8 mouse cellular contexts compared by ENCODE assay signal in the genomic region with DNA sequence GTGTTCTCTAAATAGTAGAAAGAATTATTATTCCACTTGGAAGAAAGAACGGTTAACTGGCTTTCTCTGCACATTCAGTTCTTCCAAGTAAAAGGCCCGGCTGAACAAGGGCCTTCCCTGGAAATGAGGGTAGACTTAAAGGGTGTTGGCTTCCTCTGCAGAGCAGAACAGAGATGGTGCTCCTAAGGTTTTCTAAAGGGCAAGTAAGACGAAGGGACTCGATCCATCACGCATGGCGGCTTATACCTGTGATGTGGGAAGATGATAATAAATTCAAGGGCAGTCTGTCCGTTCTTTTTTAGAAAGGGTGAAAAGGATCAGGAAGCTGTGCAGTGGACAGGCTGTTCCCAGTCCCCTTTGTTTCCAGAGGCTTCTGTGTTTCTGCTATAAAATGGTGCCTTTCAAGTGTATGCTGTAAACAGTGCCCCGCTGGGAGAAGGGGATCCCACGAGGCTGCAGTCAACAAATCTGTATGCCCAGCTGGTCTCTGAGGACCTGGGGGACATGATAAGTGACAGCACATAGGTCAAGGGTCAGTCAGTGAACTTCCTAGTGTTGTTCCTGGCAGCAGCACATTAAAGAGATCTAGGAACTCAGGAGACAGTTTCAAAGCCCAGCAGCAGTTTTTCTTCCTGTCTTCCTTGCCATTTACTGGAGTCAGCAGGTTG. TPM values are rescaled to one million over a fixed set of nuclear protein-coding genes. Genes with fewer than 3 reads are reported as not detected.
A peak's percentile ranks its signal among the peaks of the same experiment; 100 is the strongest.
DNase-seq lines count a peak whose midpoint lies in the region; ATAC-seq lines count a peak whose summit lies in the region.

No protein-coding gene starts in this region.

- no peak overlapping the region for H3K27ac ChIP-seq in forebrain, embryonic 14.5 days (ENCODE audit: low read depth, low read length)
- H3K27ac ChIP-seq in forebrain, embryonic 13.5 days, result no peak overlapping the region
- H3K27ac ChIP-seq in hindbrain, embryonic 10.5 days, result peak overlapping the region; percentile 73
- H3K27ac ChIP-seq in neural tube, embryonic 14.5 days (ENCODE audit: low read depth, low read length), result no peak overlapping the region

- peak; percentile 22 for DNase-seq in forebrain, embryonic 14.5 days (ENCODE audit: low spot score)
- peak; percentile 32 for DNase-seq in adipocyte (ENCODE audit: low spot score)
- DNase-seq in hindbrain, embryonic 10.5 days (ENCODE audit: low spot score), result peak; percentile 67
- DNase-seq in left cerebral cortex, postnatal 36 days (ENCODE audit: low spot score in 2 of 2), result peak; percentile 22 to 24
- DNase-seq in cerebellum, postnatal 4 days (ENCODE audit: low spot score in 2 of 2), result no peak
- no peak for DNase-seq in c-Kit-positive CD71-positive TER-119-positive erythroid progenitor cells, embryonic 14.5 days (ENCODE audit: low spot score)

- no peaks in the 10 kb centered on the region for H3K9me3 ChIP-seq in forebrain, embryonic 14.5 days (replicated peaks; ENCODE audit: control insufficient read depth, low read length)
- H3K9me3 ChIP-seq in forebrain, embryonic 13.5 days (replicated peaks), result no peaks in the 10 kb centered on the region
- no peaks in the 10 kb centered on the region for H3K9me3 ChIP-seq in hindbrain, embryonic 10.5 days
- H3K9me3 ChIP-seq in neural tube, embryonic 14.5 days (ENCODE audit: control insufficient read depth, low read length), result no peaks in the 10 kb centered on the region

- no peaks in the 10 kb centered on the region for H3K4me1 ChIP-seq in forebrain, embryonic 14.5 days (ENCODE audit: control insufficient read depth, insufficient read depth, low read length)
- H3K4me1 ChIP-seq in forebrain, embryonic 13.5 days, result no peaks in the 10 kb centered on the region
- peaks cover 28% of the 10 kb centered on the region for H3K4me1 ChIP-seq in hindbrain, embryonic 10.5 days (replicated peaks)
- H3K4me1 ChIP-seq in neural tube, embryonic 14.5 days (ENCODE audit: control insufficient read depth, insufficient read depth, low read length), result no peaks in the 10 kb centered on the region

- intact Hi-C loops in left cerebral cortex, postnatal 36 days (cut with DNase I), result no loop called here

- 56% methylated on average over 9 of the region's 9 CpGs for WGBS in forebrain, embryonic 14.5 days
- WGBS in forebrain, embryonic 13.5 days, result 40% methylated on average over 9 of the region's 9 CpGs
- WGBS in hindbrain, embryonic 10.5 days, result 18% methylated on average over 9 of the region's 9 CpGs
- 2% methylated on average over 9 of the region's 9 CpGs for WGBS in neural tube, embryonic 14.5 days

- no peak overlapping the region for H3K4me3 ChIP-seq in forebrain, embryonic 14.5 days (ENCODE audit: low read depth, low read length)
- no peak overlapping the region for H3K4me3 ChIP-seq in forebrain, embryonic 13.5 days
- H3K4me3 ChIP-seq in hindbrain, embryonic 10.5 days, result no peak overlapping the region
- H3K4me3 ChIP-seq in neural tube, embryonic 14.5 days (ENCODE audit: low read depth, low read length), result no peak overlapping the region

- no peaks in the 10 kb centered on the region for H3K27me3 ChIP-seq in forebrain, embryonic 14.5 days (replicated peaks; ENCODE audit: control insufficient read depth, insufficient read depth, low read length)
- H3K27me3 ChIP-seq in forebrain, embryonic 13.5 days, result no peaks in the 10 kb centered on the region
- H3K27me3 ChIP-seq in hindbrain, embryonic 10.5 days (ENCODE audit: insufficient read depth, poor library complexity, severe bottlenecking), result no peaks in the 10 kb centered on the region
- H3K27me3 ChIP-seq in neural tube, embryonic 14.5 days (ENCODE audit: control insufficient read depth, insufficient read depth, low read length), result no peaks in the 10 kb centered on the region

- ATAC-seq in forebrain, embryonic 14.5 days, result 0 out of 2 replicates have a peak, but pooled peaks have one; percentile 34
- ATAC-seq in forebrain, embryonic 13.5 days, result no peak
- peak; percentile 86 for ATAC-seq in neural tube, embryonic 14.5 days (ENCODE audit: low read depth)

- no peaks in the 10 kb centered on the region for H3K36me3 ChIP-seq in forebrain, embryonic 14.5 days (ENCODE audit: control insufficient read depth, insufficient read depth, low read length)
- H3K36me3 ChIP-seq in forebrain, embryonic 13.5 days (ENCODE audit: poor library complexity, severe bottlenecking), result no peaks in the 10 kb centered on the region
- H3K36me3 ChIP-seq in hindbrain, embryonic 10.5 days, result no peaks in the 10 kb centered on the region
- no peaks in the 10 kb centered on the region for H3K36me3 ChIP-seq in neural tube, embryonic 14.5 days (ENCODE audit: control insufficient read depth, insufficient read depth, low read length)

- H3K4me2 ChIP-seq in forebrain, embryonic 14.5 days (ENCODE audit: low read length), result no peak overlapping the region
- no peak overlapping the region for H3K4me2 ChIP-seq in forebrain, embryonic 13.5 days
- no peak overlapping the region for H3K4me2 ChIP-seq in neural tube, embryonic 14.5 days (ENCODE audit: low read depth, low read length)

- no peak overlapping the region for H3K9ac ChIP-seq in forebrain, embryonic 14.5 days (ENCODE audit: low read length)
- H3K9ac ChIP-seq in forebrain, embryonic 13.5 days, result no peak overlapping the region
- no peak overlapping the region for H3K9ac ChIP-seq in neural tube, embryonic 14.5 days (replicated peaks; ENCODE audit: low read depth, low read length)

RNA-seq across cellular contexts. Expression of a gene that starts 36.0 kb away (rescaled TPM):
- 101 and 126 TPM in 2 replicates for polyA plus RNA-seq in forebrain, embryonic 14.5 days (2014; fragmentation: Nextera tagmentation; extraction: Ambion mirVana)
- 39.7 and 46.8 TPM in 2 replicates for polyA plus RNA-seq in forebrain, embryonic 13.5 days (2015; fragmentation: Nextera tagmentation; extraction: Ambion mirVana)
- polyA plus RNA-seq in hindbrain, embryonic 10.5 days (2016; fragmentation: Nextera tagmentation; extraction: Ambion mirVana), result 70.6 and 75.1 TPM in 2 replicates
- total RNA-seq in left cerebral cortex, postnatal 36 days (2021), result 100 to 1,000 TPM; 300 to 351 TPM
- polyA plus RNA-seq in neural tube, embryonic 14.5 days (2014; fragmentation: Nextera tagmentation; extraction: Ambion mirVana), result 79.6 and 203 TPM in 2 replicates

Comparison
In these comparisons a context has a peak if more than half of its experiments do, and no peak if none do; other contexts are left out.
1. DNase-seq: peak in forebrain, embryonic 14.5 days (single experiment), adipocyte (single experiment), hindbrain, embryonic 10.5 days (single experiment) and left cerebral cortex, postnatal 36 days (2 of 2); none in cerebellum, postnatal 4 days (0 of 2) and c-Kit-positive CD71-positive TER-119-positive erythroid progenitor cells, embryonic 14.5 days (single experiment).